Mouse (Mus musculus) spleen, postnatal 14 days (tissue): ENCODE results near the gene Whrn.

ENCODE experiments used
- DNase-seq, 2 experiments: peaks; one replicate each; pipeline ENCODE4 v3.0.0; 2021 to 2022; ENCODE audit warnings: low spot score in 2 of 2

Whrn gene

DNA sequence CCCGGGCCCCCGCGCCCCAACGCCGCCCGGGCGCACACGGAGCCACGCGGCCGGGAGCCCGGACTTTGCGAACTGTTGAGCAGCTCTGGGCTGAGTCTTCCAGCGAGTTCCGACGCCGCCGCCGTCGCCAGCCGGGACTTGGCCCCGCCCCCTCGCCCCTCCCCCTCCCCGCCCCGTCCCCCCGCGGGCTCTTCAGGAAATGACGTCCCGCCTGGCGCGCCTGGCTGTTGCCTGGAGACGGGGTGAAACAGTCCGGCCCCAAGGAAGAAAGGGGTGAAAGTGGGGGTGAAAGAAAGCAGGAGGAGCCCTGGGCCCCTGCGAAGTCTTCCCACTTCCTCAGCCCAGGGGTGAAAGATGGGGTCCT, at the start of gene Whrn:
Gene Whrn, minus strand, starts transcription at position 77 of the 364 bp plus-strand sequence.
- DNase-seq: peak; percentile 15 to 34

DNA sequence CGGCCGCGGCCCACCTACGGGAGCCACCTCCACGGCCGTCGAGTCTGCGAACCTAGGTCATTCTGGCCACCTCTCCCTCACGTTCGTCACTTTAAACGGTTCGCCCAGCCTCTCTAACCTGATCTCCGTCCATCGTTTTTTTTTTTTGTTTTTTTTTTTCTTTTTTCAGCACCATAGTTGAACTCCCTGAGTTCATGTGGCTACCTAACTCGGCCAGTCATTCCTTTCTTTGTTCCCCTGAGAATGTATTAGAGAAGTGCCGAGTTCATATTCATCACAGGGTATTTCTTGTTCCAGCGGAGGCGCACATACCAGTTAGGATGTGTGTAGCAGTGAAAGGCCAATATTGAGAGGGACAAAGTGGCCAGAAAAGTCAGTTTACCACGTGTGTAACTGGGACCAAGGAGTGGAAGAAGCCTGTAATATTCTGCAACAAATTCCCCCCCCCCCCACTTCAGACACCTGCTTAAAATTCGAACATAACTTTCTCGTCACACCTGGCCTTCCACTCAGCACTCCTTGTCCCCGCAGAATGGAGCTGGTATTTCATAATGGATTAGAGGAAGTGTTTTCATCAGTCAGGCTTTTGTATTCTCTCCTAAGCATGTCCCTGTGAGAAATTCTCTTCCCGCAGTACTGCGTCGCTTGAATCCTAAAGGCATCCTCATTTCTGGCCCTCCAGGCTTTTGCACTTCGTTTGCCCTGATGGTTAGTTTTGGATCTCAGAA, 49.6 kb upstream of the Whrn start:
- no peak for DNase-seq

DNA sequence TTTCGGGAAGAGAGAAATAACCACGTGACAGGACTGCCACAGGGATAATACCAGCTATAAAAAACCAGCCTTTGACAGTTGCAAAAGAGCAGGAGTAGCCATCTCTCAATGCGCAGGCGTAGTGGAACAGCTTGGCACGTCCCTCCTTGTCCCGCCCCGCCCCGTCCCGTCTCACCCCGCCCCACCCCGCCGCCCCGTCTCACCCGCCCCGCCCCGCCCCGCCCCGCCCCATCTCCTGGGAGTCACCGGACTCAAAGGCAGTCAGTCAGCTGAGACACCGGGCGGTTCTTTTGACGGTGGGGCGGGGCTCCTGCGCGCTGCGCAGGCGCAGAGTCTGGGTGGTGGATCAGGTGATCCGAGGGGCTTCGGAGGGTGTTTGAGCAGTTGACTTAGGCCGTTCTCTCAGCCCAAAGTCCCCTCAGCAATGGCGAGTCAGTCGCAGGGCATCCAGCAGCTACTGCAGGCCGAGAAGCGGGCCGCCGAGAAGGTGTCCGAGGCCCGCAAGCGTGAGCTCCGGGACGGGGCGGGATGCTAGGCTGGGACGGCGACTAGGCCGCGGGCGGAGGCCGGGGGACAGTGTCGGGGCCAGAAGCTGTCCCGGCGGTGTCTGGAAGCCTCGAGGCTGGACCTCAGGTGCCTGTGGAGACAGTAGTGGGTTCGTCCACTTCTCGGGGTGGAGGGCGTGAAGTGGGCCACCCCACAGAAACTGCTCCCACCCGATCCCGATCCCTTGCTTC, 48.9 kb upstream of the Whrn start, which contains the start of gene Atp6v1g1:
Gene Atp6v1g1, plus strand, starts transcription at position 279 of the 737 bp plus-strand sequence.
- peak; percentile 87 to 88 for DNase-seq

DNA sequence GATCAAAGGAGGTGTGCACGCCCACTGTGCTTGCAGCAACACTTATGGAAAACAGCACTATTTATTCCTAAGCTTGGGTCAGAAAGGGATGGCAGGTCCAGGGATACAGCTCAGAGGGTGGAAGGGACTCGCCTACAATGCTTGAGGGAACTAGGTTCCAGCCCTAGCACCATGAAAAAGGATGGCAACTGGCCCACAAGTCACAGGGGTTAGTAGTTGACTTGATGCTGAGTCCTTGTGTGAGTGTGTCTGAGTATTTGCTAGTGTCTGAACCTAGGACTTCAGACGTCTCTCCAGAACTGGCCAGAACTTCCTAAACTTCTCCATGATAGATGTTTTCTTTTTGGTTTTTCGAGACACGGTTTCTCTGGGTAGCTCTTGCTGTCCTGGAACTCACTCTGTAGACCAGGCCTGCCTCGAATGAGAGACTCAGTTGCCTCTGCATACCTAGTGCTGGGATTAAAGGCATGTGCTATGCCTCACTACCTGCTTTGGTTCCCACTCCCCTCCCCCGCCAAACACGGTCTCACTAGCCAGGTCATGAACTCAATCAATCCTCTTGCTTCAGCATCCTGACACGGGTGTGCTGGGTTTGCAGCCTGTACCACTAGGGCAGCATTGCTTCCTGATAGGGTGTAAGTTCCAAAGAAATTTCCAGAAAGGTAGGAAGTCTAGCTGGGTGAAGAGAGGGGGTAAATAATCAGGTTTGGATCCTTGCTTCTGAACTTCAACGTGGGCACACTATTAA, 48.1 kb upstream of the Whrn start:
- no peak for DNase-seq

DNA sequence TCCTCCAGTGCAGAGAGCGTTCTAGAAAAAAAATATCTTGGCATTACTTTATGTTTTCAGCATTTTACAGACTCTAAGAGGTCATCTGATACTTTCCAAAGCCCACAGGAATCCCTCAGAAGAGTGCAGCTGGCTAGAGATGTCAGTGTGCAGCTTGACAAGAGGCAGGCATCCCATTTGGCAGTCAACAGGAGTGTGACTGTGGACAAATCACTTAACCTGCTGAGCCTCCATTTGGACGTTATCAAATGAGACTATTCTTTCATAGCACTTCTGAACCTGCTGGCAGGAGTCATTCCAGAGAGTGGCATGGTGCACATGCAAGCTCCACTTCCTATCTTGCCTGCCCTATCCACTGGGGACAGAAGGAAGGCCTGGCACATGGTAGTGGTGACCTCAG, 46.4 kb upstream of the Whrn start:
- DNase-seq: no peak

DNA sequence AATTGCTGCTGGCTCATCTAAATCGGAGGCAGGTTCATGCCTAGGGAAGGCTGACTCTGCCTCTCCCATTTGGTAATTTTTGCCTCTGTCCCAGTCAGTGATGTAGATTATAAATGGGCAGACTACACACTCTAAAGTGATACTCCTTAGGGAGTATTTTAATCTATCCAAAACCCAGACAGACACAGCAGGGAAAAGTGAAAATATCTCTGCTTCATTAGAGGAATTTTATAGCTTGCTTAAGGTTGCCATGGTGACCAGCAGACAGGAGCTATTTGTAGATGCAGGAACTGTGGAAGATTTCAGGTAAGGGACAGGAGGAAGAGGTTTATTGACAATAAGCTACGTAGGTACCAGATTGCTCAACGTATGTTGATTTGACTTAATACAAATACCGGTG, 41.8 kb upstream of the Whrn start:
- DNase-seq: no peak

DNA sequence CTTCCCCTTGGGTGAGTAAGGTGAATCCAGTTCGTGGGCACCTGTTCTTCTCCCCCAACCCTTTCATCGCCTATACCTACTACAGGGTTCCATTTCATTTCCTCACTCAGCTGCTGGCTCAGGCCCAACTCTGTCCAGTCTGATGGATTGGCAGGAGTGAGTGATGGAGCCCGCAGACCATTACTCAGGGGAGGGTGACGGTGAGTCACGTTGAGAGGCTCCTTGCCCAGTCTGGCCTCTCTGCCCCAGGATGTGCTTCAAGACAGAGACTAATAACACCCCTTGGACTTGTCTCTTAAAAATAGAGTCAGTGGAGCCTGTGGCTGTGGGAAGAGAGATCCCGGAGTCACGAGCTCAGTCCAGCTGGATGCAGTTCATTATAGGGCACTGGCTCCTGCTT, 34.6 kb upstream of the Whrn start:
- DNase-seq: no peak

DNA sequence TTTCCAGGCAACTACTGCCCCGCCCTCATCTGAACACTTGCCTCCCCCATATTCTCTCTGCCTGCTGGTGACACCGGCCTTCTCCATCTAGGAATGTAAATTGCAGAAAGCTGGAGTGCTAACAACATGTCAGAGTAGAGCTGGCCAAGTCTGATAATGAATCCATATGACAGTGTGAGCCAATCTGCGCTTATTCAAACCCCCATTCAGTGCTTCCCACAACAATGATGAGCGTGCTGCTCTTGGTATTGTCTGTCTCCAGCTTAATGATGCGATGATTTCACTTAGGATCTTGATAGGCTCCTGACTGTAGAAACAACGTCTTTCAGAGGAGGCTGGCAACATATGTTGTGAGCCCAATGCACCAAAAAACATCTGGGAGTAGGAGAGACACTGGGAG, 33.2 kb upstream of the Whrn start:
- DNase-seq: no peak

DNA sequence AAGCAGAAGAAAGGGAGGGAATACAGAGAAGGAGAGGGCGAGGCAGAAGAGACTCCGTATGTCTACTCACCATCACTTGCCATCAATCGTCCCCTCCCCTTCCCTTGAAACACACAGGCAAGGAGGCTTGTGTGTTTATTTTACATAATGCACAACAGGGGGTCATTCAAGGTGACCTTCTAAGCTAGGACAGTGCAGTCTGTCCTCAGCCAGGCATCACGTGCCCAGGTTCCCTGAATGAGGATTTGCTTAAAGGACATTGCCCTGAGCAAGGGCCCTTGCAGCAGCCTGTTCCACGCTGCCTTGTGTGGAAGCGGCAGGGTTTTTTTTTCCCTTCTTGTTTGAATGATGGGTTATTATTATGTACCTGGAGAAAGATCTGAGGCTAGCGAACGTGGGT, 29.7 kb upstream of the Whrn start:
- no peak for DNase-seq

DNA sequence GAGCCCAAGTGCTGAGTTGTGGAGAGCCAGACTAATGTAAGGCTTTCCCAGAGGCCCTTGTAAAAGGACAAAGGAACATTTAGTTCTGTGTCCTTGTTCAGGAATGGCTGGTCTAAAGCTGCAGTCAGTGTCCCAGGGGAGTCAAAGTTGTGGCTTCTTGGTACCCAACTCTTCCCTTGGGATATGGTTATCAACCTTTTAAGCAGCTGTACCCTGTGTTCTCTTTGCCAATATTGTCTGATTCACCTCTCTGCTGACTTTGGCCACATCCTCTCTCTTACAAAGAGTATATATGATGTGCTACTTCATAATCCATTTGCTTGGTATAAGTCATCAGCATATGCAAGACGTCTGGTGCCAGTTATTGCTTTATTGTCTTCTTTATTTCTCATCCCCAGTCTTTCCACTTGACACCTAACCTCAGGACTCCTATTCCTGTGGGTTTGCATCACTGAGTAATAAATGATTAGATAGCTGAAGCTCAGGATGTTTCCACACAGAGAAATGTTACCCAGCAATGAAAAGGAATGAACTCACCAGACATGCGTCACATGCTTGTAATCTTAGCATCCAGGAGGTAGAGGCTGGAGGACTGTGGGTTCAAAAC, 26.1 kb upstream of the Whrn start:
- no peak for DNase-seq

DNA sequence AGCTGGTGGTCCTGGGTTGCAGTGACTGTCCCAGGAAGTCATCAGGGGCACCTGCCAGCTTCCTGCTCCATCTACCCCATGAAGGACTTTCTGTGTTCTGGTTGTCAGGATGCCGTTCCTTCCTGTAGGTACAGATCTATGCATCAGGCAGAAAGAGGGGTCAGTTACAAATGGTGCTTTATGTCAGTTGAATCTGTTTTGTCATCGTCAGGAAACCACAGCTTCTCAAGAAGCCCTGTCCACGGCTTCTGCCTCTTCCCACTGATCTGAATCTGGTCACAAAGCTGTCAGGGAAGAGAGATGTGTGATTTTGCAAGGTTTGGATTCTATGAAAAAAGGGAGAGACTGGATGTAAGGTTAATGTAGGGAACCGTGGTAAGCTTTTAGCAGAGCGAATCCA, 19.2 kb upstream of the Whrn start:
- no peak for DNase-seq

DNA sequence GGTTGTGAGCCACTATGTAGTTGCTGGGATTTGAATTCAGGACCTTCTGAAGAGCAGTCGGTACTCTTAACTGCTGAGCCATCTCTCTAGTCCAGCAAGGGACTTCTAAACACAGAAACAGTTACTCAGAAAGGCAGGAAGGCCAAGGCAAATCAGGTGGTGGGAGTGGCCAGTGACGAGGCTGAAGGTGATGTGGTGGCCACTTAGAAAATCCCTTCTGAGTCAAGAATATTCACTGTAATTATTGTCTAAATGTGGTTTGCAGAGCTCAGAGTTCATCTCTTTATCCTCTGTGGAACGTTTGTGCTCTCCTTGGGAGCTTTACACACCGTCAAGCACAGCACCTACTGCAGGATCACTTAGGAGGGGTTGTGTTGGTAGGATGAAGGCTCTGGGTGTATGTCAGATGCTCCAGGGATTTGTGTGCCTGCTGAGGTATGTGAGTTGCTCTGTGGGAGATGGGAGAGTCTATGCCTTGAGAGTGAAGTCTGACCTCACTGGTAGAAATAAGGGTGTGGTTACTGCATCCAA, 18.7 kb upstream of the Whrn start:
- DNase-seq: no peak

DNA sequence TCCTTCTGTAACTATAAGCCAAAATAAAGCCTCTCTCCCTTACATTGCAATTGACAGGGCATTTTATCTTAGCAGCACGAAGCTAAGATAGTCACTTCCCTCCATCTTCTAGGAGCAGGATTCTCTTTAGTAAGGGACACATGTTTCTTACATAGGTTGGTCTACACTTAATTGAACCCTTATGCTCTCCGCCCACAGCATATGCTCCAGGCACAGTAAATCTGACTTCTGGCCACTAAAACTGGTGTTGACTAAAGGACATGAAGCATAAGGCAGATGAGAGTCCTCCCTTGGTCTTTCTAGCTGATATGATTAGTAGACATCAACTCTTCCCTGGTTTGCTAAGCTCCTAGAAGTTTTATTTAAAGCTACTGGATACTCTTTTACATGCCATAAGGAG, 17.1 kb upstream of the Whrn start:
- DNase-seq: no peak

DNA sequence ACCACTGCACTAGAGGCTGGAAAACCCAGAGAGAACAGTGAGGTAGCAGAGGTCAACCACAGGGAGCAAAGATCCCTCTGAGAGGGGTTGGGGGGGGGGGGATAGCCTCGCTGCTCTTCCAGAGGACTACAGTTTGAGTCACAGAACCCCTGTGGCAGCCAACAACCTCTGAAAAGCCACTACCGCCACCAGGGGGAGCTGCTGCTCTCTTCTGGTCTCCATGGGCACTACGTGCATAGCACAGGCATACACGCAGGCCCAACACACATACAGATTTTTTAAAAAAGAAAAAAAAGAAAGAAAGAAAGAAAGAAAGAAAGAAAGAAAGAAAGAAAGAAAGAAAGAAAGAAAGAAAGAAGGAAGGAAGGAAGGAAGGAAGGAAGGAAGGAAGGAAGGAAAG, 12.4 kb upstream of the Whrn start:
- peak; percentile 61 to 75 for DNase-seq

DNA sequence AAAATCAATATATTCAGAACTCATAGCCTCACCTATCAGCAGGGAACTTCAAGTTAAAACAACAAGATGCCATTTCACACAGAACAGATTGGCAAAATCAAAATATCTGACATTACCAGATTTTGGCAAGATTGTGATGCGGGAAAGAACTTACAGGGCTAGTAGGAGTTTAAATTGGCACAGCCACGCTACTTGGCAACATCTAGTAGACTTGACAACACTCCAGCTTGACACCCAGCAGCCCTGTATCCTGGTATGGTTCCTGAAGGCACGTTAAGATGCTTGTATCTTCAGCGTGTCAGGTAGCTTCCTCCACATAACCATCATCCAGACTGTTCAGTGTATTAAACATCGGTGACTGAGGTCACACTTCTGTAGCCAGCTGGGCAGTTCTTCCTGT, 11.7 kb upstream of the Whrn start:
- DNase-seq: no peak

DNA sequence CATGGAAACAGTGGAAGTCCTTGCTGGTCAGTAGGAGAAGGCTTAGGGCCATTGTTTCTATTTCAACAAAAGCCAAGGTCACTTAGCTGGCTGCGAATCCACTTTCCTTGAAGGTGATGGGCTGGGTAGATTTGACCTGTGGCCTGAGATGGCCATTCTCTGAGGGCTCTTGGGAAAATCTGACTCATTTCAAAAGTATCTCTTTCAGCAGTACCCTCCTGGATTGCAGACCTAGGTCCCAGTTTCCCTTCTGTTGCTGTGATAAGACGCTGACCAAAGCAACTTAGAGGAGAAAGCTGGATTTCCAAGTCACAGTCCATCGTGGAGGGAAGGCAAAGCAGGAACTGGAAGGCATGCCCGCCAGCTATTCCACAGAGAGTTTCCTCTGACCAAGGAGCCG, 8.2 kb upstream of the Whrn start:
- no peak for DNase-seq

DNA sequence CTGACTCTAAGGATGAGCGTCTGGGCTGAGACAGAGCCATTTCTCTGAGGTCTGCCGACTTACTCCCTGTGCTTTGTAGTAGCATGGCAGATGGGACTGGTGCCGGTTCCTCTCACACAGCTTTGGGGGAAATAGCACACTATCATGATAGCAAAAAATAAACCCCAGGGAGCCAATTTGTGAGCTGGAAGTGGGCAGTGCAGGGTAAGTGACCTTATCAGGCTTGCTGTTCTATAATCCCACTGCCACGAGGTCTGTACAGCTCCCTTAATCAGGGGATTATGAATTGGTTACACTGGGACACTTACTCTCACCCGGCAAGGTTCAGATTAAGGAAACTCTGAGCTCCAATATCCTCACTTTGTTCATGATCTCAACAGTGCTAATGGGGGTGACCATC, 5.3 kb upstream of the Whrn start:
- DNase-seq: no peak

DNA sequence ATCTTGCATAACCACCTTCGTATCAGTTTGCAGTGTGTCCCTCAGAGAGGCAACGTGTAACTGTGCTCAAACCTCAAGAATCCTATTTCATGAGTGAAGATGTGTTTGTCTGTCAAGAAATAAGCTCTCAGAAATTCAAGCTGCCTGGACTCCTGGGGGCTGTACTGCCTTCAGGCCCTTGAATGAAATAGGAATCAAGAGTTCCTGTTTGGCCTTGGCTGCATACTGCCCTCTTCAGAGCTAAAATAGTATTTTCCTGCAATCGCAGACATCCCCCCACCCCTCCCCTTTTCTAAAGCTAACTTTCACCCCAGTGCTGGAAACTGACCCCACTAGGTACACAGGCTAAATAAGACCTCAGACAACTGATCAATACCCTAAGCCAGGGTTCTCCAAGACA, 2.6 kb upstream of the Whrn start:
- no peak for DNase-seq

DNA sequence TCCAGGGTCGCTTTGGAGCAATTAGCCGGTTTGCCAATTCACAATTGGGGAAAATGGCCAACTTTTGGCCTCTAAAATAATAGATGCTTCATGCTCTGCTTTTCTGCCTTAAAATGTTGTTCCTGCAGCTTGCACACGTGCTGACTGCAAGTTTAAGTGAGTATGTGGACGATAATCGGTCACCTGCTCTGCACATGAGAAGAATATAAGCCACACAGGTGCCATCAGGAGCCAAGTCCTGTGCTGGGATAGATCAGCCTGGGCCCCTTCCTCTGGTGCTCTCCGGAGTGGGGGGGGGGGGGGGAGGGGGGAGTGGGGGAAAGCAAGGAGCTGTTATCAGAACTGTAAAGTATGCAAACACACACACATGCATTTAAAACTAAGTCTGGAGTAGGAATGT, 521 bp upstream of the Whrn start:
- DNase-seq: no peak

DNA sequence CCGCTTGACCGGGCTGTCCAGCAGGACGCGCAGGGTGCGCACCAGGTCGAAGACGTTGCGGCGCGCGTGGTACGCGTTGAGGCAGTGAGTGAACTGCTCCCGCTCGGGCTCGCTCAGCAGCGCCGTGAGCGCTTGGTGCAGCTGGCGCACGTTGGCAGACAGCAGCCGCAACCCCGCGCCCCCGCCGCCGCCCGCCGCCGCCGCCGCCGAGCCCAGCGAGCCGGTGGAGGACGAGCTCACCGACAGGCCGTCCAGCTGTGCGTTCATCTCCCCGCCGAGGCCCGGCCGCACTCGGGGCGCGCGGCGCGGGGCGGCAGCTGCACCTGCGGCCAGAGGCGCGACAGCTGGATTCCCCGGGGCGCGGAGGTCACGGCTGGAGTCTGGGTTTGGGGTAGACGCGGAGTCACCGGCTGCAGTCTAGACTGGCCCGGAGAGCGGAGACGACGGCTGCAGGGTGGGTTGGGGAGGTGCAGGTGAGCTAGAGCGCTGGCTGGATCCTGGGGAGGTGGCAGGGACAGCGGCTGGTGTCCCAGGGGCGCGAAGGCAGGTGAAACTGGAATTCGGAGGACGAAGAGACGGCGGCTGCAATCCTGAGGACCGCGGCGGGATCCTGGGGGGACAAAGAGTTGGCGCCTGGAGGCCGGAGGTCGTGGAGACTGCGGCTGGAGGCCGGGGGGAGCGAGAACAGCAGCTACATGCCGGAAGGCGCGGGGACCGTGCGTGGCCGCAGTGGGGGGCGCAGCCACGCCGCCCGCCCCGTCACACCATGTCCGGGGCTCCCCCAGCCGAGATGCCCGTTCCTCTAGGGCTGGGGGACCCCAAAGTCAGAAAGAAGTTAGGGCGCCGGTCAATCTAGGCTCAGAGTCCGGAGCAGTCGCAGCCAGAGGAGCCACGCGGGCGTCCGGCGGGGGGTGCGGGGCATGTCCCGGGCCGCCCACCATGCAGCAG, 550 bp downstream of the Whrn start:
- peak; percentile 15 to 24 for DNase-seq

DNA sequence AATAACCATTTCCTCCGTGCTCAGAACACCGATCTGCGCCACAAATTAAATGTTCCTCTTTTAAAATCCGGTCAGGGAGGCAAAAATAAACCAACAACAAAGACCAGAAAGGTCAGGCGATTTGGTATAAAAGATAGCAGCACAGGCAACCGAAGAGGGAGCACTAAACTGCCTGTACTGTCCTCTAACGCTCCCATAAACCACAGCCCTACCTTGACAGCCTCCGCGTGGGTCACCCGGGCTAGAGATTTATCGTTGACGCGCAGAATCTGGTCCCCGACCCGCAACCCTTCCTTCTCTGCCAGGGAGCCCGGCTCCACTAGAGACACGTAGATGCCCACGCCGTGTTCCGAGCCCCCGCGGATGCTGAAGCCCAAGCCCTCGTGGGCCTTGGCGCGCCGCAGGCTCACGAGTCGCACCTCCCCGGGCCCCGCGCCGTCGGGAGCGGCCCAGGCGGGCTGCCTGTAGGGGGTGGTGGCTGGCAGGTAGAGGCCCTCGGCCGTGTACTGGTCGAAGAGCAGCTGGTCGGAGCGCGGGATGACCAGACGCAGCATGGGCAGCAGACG, 1.3 kb downstream of the Whrn start:
- DNase-seq: no peak
